Mouse (Mus musculus): ENCODE data around the gene Trpv2.

Gene Trpv2

GRCm38 (mm10) chr11:62604123-62604706, 29.9 kb downstream of the Trpv2 start:
- no peak for DNase-seq

- no peak for DNase-seq
Measured at GRCm38 (mm10) chr11:62604886-62605618, 30.8 kb downstream of the Trpv2 start.

DNA sequence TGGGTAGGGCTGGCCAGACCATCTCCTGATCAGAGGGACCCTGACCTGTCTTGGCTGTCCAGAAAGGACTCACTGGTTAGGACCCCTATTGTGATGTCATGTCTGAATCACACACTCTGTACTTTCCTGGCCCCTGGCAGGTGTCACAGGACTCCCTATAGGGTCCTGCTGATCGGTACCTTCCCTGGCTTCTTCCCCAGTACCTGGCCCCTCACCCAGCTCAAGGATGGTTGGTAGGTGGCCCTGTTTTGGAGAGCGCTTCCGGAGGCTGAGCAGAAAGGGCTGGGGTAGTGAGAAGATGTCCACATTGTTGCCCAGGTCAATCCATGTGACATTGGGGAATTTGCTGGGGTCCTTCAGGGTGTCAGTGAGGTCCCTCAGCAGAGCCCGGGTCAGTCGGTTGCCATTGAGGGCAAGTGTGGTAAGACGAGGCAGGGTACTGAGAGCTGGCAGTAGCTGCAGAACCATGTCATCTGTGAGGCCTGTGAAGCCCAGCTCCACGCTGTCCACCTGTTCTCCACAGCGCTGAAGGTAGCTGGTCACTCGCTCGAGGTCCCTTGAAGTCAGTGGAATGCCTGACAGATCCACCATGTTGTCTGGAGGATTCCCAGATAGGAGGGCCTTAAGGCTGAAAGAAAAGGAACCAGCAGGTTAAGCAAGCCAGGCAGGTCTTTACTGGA, 31.5 kb downstream of the Trpv2 start:
- no peak for DNase-seq

DNA sequence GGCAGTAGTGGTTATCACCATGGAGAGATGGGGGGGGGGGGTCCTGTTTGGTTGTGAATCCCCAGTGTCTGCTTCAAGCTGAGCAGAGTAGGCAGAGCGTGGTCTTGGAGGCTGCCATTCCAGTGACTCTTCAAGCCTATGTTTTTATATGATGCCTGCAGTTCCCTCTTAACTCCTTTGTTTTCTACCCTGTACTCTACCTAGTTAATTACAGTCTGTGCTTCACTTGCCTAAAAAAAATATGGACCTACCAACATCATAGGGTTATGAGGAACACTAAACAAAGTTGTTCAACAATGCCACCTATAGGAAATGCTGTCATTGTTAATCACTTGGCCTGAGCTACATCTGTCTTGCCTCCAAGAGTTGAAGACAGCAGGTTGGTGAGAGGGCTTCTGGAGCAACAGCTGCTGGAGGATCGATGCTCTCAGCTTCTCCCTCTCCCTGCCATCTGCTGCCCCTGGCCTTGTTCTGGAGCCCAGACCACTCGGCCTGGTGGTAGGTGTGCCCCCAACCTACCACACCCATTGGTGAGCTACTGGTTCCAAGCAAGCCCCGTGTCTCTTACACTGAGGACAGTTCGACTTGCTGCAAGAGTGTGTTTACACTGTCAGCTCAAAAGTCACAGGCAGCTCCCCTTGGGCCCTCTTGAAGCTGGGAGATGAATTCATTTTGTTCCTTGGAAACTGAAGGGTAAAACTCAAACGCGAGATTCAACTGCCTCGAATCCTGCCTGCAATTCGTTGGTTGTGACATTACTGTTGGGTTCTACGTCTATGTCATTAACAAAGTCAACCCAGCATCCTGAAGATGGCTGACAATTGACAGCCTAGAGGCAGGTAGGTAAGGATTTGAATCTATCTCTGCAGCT, 32.2 kb downstream of the Trpv2 start:
- no peak for DNase-seq

GRCm38 (mm10) chr11:62607170-62607951, 33.1 kb downstream of the Trpv2 start:
- DNase-seq = no peak

- no peak for DNase-seq
Measured at GRCm38 (mm10) chr11:62607952-62608201, 33.6 kb downstream of the Trpv2 start.

DNA sequence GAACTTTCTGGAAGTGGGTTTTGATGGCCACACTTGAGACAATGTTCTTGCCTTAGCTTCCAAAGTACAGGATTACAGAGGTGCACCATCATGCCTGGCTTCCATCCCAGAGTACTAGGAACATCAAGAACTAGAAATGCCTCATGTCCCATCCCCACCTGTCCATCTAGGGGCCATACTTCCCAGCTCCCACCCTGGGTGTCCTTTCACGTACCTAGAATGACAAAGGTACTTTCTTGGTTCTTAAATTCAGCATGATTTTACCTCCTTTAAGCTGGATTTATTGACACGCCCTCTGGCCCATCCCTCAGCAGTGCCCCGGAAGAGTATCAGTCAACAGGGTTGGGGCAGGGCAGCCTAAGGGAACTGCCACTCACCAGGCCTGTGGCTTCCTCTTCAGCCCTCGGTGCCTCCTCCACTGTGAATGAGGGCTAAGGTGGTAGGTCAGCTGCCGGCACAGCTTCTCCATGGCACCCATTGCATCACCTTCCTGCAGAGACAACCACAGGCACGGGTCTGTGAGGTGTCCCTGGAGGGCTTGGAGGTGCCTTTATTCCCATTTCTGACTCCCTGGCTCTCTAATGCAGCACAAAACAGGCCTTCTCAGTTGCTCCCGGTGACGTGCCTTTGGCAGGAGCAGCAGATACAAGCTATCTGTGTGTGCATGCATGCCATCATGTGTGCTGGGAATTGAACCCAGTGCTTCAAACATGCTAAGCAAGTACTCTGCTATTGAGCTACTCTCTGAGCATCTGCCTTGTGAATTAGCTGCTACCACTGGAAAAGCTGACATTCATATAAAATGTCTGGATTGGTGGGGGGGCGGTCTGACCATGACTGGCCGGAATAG, 34.8 kb downstream of the Trpv2 start:
- DNase-seq = no peak

GRCm38 (mm10) chr11:62610304-62610703, 36.0 kb downstream of the Trpv2 start:
- no peak for DNase-seq

DNA sequence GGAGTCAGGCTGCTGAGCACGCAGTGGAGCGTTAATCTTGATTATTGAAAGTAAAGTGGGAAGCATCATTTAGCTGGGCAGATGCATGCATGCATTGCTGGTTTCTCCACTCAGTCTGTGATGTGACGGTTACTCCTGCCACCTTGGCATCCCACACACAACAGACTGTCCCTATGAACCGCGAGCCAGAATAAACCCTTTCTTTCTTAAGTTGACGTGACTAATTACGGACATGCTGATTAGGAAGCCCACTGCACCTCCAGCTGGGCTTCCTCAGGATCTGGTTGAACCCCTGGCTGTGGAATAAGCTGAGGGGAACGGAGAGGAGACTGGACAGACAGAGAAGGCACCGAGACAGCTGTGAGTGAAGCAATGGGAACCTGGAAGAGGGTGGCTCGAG, 38.3 kb downstream of the Trpv2 start:
- DNase-seq = no peak

DNA sequence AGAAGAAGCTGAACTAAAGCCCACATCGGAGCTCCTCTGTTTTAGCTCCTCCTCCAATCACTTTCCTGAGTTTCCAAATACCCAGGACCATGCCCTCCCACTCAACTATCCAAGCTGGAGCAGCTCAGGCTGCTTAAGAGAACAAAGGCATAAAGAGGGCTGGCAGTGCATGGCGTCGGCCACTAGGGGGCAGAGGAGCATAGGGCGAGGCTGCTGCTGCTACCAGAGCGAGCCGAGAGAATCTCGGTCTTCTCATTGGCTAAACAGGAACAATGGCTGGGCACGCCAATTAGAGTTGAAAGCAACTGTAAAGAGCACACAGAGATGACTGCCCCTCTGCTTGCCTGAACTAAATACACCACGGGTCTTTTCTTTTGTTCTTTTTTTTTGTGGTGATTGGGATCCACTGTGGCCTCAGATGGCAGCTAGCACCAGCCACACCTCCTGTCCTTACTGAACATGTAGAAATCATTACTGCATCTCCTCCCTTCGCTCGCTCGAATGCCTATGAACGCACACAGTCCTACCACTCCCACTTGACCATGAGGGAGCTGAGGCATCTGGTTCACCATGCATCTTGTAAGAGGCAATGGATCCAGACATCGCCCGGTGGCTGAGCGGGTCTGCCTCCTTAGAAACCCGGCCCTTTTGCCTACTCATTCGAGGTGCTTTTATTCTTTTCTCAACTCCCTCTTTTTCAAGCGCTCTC, 39.5 kb downstream of the Trpv2 start:
- peak; percentile 93 for DNase-seq

DNA sequence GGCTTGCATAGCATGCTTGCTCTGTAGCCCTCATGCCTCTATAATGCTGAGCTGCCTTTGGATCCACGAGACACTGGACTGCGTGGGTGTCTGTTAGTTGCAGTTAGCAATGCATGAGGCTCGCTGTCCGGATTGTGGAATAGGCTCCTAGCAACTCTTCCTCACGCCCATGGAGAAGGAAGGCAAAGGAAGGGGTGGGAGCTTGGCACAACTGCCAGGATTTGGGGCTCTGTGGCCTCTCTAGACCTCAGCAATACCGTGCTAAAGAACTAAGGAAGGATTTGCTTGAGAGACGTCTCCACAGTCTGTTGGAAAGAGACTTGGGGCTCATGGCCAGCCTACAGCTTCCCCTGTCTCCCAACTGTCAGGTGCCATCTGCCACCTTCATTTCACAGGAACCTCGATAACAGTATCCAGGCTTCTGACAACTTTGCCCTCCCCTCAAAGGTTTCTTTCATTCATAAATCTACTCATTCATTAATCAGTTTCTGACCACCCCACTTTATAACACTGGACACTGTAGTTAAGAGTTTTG, 40.7 kb downstream of the Trpv2 start:
- no peak for DNase-seq

- no peak for DNase-seq
Measured at GRCm38 (mm10) chr11:62615456-62615855, 41.2 kb downstream of the Trpv2 start.

GRCm38 (mm10) chr11:62621079-62621478, 46.8 kb downstream of the Trpv2 start:
- no peak for DNase-seq

DNA sequence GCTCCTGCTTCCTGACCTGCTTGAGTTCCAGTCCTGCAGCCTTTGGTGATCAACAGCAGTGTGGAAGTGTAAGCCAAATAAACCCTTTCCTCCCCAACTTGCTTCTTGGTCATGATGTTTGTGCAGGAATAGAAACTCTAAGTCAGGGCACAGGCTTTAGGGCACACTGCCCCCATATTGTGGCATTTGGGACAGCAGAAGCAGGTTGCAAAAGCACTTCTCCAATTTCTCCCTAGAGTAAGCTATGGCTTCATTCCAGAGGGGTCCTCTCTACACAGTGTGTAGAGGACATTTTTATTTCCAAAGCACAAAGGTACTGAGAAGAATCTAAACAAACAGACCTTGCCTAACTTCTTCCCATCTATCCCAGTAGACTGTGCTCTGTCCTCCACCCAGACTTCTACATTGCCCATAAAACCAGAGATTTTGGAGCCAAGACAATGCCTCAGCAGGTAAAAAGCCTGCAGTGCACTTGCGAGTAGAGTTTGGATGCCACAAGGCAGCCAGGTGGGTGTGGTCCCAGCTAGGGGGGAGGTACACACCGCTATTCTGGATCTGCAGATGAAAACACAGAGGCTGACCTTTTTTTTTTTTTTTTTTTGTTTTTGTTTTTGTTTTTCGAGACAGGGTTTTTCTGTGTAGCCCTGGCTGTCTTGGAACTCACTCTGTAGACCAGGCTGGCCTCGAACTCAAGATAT, 47.4 kb downstream of the Trpv2 start:
- no peak for DNase-seq

- DNase-seq = no peak
Measured at GRCm38 (mm10) chr11:62622850-62623249, 48.6 kb downstream of the Trpv2 start.

GRCm38 (mm10) chr11:62624341-62625291, 50.3 kb downstream of the Trpv2 start:
- peak; percentile 44 for DNase-seq

DNA sequence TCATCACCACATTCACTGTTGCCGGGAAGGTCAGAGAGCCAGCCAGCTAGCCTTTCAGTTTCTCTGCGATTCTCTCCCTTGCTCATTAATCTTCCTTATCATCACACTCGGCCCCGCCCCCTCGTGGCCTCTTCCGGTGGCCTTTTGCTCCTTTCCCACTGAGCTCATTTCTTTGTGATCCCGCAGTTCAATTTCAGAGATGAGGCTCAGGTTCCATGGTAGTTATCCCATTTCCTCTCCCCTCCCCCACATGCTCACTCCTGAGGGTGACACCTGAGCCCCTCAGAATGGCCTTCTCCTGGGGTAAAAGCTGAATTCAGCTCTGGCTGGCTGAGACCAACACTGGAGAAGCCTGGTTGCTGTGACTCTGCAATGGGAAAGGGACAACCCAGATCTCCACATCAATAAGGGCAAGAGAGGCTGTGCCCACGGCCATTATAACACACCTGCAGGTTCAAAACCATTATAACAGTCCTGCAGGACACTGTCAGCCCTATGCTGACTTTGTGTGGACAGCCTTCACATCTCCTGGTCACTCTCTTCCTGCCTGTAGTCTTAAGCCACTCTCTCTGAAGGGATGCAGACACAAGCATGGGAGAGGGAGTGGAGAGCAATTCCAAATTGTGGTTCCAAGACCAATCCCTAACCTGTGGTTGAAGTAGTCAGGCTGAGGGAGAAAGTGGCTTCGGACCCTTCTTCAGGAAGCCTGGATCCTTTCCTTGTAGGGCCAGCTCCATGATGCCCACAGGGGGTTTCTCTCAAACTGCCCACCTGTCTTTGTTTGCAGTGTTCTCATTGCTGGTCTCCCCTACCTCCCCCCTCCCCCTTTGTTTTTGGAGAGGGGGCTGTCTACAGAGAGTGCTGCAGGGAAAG, 55.3 kb downstream of the Trpv2 start:
- no peak for DNase-seq
